Mouse (Mus musculus) gastrocnemius, adult 2 months (tissue): ENCODE measurements around the gene Olfr883. TPM values are rescaled to one million over a fixed set of nuclear protein-coding genes. Genes with fewer than 3 reads are reported as not detected.

Experiments used
- DNase-seq: peaks from one replicate; pipeline ENCODE4 v3.0.0; 2022
- H3K27ac ChIP-seq: fragments of 200-600 bp; 2 replicates; pipeline ENCODE4 v1.8.1; 2022; ENCODE audit warnings: mild to moderate bottlenecking
- H3K4me3 ChIP-seq: fragments of 200-600 bp; 2 replicates; pipeline ENCODE4 v1.8.1; 2022; ENCODE audit warnings: mild to moderate bottlenecking, moderate library complexity
- CTCF ChIP-seq: fragments of 200-600 bp; IDR thresholded peaks from 2 replicates; pipeline ENCODE4 v1.8.1; 2022; ENCODE audit warnings: antibody characterized with exemption, mild to moderate bottlenecking, moderate library complexity
- intact Hi-C: fragments of 180-260 bp; cut with DNase I; formaldehyde crosslinking; loops from one replicate; pipeline ENCODE4 v1.15.1; 2025
- long read RNA-seq, 2 experiments: library from polyadenylated mRNA; stranded (forward); transcript quantifications; one replicate each; pipeline ENCODE4 v2.0.0; 2021
- total RNA-seq, 2 experiments: library from RNA; stranded (reverse); gene quantifications; 2 replicates each; pipeline ENCODE4 v1.2.3; 2021

The Olfr883 gene
- total RNA-seq, result not detected
- long read RNA-seq, experiment 1, result 0 reads
- long read RNA-seq, experiment 2, result 0 reads

GRCm38 (mm10) chr9:38025508-38025907 lies at the start of gene Olfr883:
Gene Olfr883 (plus strand): TSS chr9:38025808.
- Histone ChIP-seq H3K4me3 (no peak within 1 kb of the TSS), H3K27ac (no peak within 1 kb of the TSS)
- intact Hi-C loops, result no loop called here
- DNase-seq, result no peak
- TF ChIP-seq CTCF, result no peak

GRCm38 (mm10) chr9:37991525-37991924 lies 34.1 kb upstream of the Olfr883 start, which contains the start of gene Olfr881:
Gene Olfr881 (plus strand): TSS chr9:37991825.
- TF ChIP-seq CTCF, result no peak
- DNase-seq, result no peak
- no peak within 1 kb of the TSS for H3K27ac ChIP-seq
- intact Hi-C loops, result no loop called here
- H3K4me3 ChIP-seq, result no peak within 1 kb of the TSS

DNA sequence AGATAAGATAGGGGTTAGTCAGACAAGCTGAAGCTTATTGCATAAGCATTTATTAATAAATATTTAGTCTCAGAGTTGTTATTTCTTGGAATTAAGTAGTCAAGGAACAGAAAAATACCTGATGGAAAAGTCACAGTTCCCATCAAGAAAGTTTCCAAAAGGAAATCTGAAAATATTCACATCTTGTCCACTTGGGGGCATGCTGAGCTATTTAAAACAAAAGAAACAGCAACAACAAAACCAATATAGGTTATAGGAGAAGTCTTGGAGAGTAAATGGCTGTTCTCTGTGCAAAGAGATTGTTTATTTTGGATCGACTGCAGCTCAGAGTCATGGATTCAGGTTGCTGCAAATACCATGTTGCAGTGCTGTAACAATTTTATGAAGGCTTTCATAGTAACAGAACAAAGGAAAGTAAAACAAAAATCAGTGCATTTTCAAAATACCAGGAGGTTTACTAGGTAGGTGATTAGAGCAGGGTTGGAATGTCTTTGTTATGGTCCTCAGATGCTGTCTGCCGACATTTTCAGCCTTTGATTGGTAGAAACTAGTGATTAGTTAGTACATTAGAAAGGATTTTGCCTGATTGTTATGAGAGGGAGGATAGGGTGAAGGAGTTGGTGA lies 26.9 kb upstream of the Olfr883 start:
- DNase-seq, result no peak
- intact Hi-C loops, result no loop called here
- Histone ChIP-seq H3K27ac (no peak overlapping the region), H3K4me3 (no peak overlapping the region)
- TF ChIP-seq CTCF, result no peak

DNA sequence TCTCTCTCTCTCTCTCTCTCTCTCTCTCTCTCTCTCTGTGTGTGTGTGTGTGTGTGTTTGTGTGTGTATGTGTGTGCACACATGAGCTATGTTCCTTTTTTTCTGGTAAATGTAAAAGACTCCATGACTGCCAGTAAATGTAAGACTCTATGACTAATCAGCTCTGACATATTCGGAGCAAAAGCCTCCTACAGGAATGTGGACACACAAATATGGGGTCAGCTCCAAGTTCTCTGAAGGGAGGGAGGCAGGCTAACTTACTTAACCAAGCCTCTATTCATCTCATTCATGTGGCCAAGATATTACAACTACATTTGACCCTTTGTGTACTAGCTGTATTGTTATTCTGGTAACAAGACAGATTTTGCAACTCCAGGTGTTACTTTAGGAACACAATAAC lies 25.6 kb upstream of the Olfr883 start:
- Histone ChIP-seq H3K4me3 (no peak overlapping the region), H3K27ac (no peak overlapping the region)
- no peak for DNase-seq
- no peak for TF ChIP-seq CTCF
- intact Hi-C loops, result no loop called here

DNA sequence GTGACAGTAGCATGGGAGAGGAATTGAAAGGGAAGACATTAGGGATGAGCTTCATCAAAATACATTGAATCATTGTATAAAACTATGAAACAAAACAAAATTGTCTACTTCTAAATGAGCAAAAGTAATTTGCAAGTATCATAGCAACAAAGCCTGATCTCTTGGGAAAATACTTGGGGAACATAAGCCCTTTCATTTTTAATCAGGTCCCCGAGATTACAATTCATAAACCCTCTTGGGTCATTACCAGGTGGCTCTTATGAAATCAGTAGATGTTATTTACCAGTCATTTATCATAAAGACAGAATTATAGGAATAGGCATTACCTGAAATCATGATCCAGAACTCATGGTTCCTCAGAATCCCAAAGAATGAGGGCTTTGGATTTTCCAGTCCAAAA lies 20.6 kb downstream of the Olfr883 start, which contains the start of gene Olfr884:
TSS of gene Olfr884 (plus strand) at position 301 of the 400 bp plus-strand sequence.
- DNase-seq, result no peak
- no peak for TF ChIP-seq CTCF
- Histone ChIP-seq H3K4me3 (no peak within 1 kb of the TSS), H3K27ac (no peak within 1 kb of the TSS)
- intact Hi-C loops, result no loop called here

DNA sequence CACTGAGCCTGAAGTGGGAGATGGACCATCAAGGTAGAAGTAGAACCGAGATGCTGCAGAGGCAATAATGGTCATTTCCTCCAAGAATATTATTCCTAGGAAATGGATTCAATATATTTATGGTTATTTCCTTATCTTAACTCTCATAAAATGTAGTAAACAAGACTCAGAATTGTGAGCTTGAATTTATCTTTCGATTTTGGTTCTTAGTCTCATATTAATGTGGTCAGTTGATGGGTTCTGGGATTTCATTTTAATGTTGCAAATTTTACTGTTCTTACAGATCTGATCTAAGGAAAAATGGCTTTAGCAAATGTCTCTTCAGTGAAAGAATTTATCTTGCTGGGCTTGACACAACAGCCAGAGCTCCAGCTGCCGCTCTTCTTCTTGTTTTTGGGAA lies 35.4 kb downstream of the Olfr883 start, which contains the start of gene Olfr885:
TSS of gene Olfr885 (plus strand) at position 301 of the 400 bp plus-strand sequence.
- TF ChIP-seq CTCF, result no peak
- intact Hi-C loops, result no loop called here
- Histone ChIP-seq H3K27ac (no peak within 1 kb of the TSS), H3K4me3 (no peak within 1 kb of the TSS)
- DNase-seq, result no peak

Other genes starting within 250 kb of the Olfr883 start
- not detected for gene Olfr876, start 222.8 kb upstream of the Olfr883 start, total RNA-seq
- gene Olfr877, start 171.5 kb upstream of the Olfr883 start, total RNA-seq, result not detected
- gene Olfr145, start 129.1 kb upstream of the Olfr883 start, total RNA-seq, result not detected
- not detected for gene Olfr878, start 108.0 kb upstream of the Olfr883 start, total RNA-seq
- not detected for gene Olfr881, start 34.0 kb upstream of the Olfr883 start, total RNA-seq
- not detected for gene Olfr884, start 20.7 kb downstream of the Olfr883 start, total RNA-seq
- gene Olfr885, start 35.5 kb downstream of the Olfr883 start, total RNA-seq, result not detected
- not detected for gene Olfr887, start 58.3 kb downstream of the Olfr883 start, total RNA-seq
- gene Olfr888, start 82.3 kb downstream of the Olfr883 start, total RNA-seq, result not detected
- gene Olfr889, start 89.4 kb downstream of the Olfr883 start, total RNA-seq, result not detected
- gene Olfr890, start 116.7 kb downstream of the Olfr883 start, total RNA-seq, result not detected
- not detected for gene Olfr891, start 155.0 kb downstream of the Olfr883 start, total RNA-seq
- gene Olfr893, start 182.6 kb downstream of the Olfr883 start, total RNA-seq, result not detected
- not detected for gene Olfr894, start 192.2 kb downstream of the Olfr883 start, total RNA-seq
- not detected for gene Olfr143, start 227.0 kb downstream of the Olfr883 start, total RNA-seq
- not detected for gene Olfr895, start 242.0 kb downstream of the Olfr883 start, total RNA-seq